Mouse (Mus musculus): ENCODE measurements around the gene Wnt3a. TPM values are rescaled to one million over a fixed set of nuclear protein-coding genes. Genes with fewer than 3 reads are reported as not detected.
"Not testable (repeated sequence)": the region's sequence is repeated elsewhere in the genome, so short reads cannot be mapped to it uniquely, and the experiment has no call there.

Wnt3a gene
- polyA plus RNA-seq, 1 experiment, result not detected

DNA sequence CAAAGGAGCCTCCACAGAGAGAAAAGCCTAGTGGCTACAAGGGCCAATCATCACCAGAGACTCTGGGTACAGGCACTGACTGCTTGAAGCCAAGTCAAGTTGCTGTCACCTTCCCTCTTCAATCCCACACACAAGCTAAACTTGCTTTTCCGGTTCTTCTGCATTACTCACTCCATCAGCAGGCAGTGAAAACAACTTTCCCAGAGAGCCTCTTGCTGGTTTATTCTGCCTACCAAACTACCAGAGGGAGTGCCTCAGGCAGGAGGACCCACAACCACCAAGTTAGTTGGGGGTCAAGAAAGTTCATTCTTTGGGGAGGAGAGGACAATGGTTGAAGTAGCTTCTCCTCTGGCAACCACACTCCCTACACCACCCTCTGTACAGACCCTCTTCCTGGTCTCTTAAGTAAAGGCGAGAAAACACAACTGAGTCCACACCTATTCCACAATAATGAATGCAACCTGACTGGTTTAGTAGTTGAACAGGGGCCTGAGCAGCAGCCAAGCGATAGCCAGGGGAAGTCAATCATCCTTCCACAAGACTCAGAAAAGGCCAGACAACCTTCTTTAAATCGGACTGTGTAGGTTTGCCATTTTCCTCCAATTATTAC is 72.1 kb downstream of the Wnt3a start:
- TF ChIP-seq POLR2A (IDR thresholded peaks at IDR 0.05; ENCODE audit: extremely low read depth, insufficient read depth, low read length), result no peak
- no peak for TF ChIP-seq CTCF (IDR thresholded peaks at IDR 0.05; ENCODE audit: extremely low read depth, insufficient read depth, low read length)
- no peak overlapping the region for H3K4me3 ChIP-seq (ENCODE audit: insufficient read depth, low read length)
- H3K4me1 ChIP-seq (ENCODE audit: control insufficient read depth, insufficient read depth, low read length), result peaks cover 10% of the 10 kb centered on the region
- H3K27ac ChIP-seq (ENCODE audit: insufficient read depth, low read length), result no peak overlapping the region

DNA sequence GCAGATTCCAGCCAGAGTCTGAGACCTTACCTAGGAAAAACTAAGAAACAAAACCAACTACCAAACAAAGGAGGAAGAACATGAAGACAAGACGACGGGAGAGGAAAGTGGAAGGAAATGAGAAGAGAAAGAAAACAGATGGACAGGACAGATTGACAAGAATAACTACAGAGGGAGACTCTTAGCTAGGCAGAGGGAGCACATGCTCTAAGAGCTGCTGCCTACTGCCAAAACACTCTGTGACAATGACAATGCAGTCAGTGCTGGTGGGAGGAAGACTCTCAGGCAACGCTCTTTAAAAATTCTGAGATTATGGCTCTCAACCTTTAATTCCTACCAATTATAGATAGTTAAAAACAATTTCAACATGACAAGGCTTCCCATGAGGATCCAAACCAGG is 73.6 kb downstream of the Wnt3a start:
- no peak overlapping the region for H3K4me3 ChIP-seq (ENCODE audit: insufficient read depth, low read length)
- peaks cover 10% of the 10 kb centered on the region for H3K4me1 ChIP-seq (ENCODE audit: control insufficient read depth, insufficient read depth, low read length)
- TF ChIP-seq CTCF (IDR thresholded peaks at IDR 0.05; ENCODE audit: extremely low read depth, insufficient read depth, low read length) (no peak), POLR2A (IDR thresholded peaks at IDR 0.05; ENCODE audit: extremely low read depth, insufficient read depth, low read length) (no peak)
- no peak overlapping the region for H3K27ac ChIP-seq (ENCODE audit: insufficient read depth, low read length)

DNA sequence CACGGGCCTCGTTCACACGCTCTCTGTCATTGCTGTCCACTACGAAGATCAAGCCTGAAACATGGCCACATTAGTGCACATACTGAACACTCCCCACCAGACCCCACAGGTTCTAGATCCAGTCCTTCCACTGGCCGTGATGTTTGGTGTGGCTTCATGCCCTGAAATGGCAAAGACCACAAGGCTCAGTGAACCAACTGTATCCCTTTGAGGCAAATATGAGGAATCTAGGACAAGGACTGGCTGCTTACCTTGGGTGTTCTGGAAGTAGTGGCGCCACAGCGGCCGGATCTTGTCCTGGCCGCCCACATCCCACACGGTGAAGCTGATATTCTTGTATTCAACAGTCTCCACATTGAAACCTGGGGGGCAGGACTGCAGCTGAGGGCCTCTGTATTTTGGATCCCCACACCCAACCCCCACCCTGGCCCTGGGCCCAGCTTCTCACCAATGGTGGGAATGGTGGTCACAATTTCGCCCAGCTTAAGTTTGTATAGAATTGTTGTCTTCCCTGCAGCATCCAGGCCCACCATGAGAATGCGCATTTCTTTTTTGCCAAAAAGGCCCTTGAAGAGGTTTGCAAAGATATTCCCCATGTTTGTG is 77.6 kb downstream of the Wnt3a start:
- H3K4me3 ChIP-seq (ENCODE audit: insufficient read depth, low read length), result no peak overlapping the region
- no peak overlapping the region for H3K27ac ChIP-seq (ENCODE audit: insufficient read depth, low read length)
- no peak for TF ChIP-seq POLR2A (IDR thresholded peaks at IDR 0.05; ENCODE audit: extremely low read depth, insufficient read depth, low read length)
- TF ChIP-seq CTCF (IDR thresholded peaks at IDR 0.05; ENCODE audit: extremely low read depth, insufficient read depth, low read length), result no peak
- peaks cover 3% of the 10 kb centered on the region for H3K4me1 ChIP-seq (ENCODE audit: control insufficient read depth, insufficient read depth, low read length)

- not testable (repeated sequence) for H3K4me3 ChIP-seq (ENCODE audit: insufficient read depth, low read length); H3K27ac ChIP-seq (ENCODE audit: insufficient read depth, low read length); H3K4me1 ChIP-seq (ENCODE audit: control insufficient read depth, insufficient read depth, low read length)
Measured at GRCm38 (mm10) chr11:59212320-59212719, 78.2 kb downstream of the Wnt3a start.

GRCm38 (mm10) chr11:59211561-59211960 is 79.0 kb downstream of the Wnt3a start:
- H3K4me1 ChIP-seq (ENCODE audit: control insufficient read depth, insufficient read depth, low read length); H3K4me3 ChIP-seq (ENCODE audit: insufficient read depth, low read length); H3K27ac ChIP-seq (ENCODE audit: insufficient read depth, low read length): not testable (repeated sequence)

DNA sequence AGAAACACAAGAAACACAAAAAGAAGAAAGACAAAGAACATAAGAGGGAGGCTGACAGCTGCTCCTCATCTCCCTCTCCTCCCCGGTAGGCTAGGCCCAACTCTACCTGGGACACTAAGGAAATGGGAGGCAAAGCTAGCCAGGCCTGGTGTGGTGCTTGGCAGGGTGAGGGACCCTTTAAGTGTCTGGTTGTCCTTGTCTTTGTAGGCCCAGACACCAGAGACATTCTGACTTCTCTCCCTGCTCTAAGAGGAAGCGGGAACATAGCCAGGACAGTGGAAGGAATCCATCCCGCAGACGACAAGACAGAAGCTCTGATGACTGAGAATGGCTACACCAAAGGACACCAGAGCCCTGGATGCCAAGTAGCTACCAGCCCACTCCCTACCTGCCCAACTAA is 80.5 kb downstream of the Wnt3a start:
- no peak overlapping the region for H3K27ac ChIP-seq (ENCODE audit: insufficient read depth, low read length)
- no peak overlapping the region for H3K4me3 ChIP-seq (ENCODE audit: insufficient read depth, low read length)
- TF ChIP-seq CTCF (IDR thresholded peaks at IDR 0.05; ENCODE audit: extremely low read depth, insufficient read depth, low read length), result no peak
- TF ChIP-seq POLR2A (IDR thresholded peaks at IDR 0.05; ENCODE audit: extremely low read depth, insufficient read depth, low read length), result no peak
- H3K4me1 ChIP-seq (ENCODE audit: control insufficient read depth, insufficient read depth, low read length), result no peaks in the 10 kb centered on the region; the same call in 1 of the 2 replicates

DNA sequence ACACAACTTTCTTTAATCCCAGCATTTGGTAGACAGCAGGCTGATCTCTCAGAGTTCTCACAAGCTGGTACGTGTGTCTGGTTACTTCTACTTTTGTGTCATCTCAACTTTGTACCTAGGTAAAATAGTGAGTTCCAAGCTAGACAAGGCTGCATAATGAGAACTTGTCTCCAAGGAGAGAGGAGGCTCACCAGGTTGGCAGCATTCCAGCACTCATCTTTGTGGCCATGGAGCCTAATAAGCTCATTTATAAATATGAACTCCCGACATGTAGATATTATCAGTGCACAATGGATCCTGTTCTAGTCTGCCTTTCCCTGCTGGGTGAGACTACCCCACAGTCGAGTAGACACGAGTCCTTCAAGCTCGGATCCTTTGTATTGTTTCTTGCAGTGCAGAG is 81.0 kb downstream of the Wnt3a start:
- TF ChIP-seq CTCF (IDR thresholded peaks at IDR 0.05; ENCODE audit: extremely low read depth, insufficient read depth, low read length) (no peak), POLR2A (IDR thresholded peaks at IDR 0.05; ENCODE audit: extremely low read depth, insufficient read depth, low read length) (0 out of 2 replicates have a peak, but pooled peaks have one; percentile 6)
- Histone ChIP-seq H3K27ac (ENCODE audit: insufficient read depth, low read length) (no peak overlapping the region), H3K4me3 (ENCODE audit: insufficient read depth, low read length) (peak overlapping the region; percentile 66; the same call in 1 of the 2 replicates), H3K4me1 (ENCODE audit: control insufficient read depth, insufficient read depth, low read length) (no peaks in the 10 kb centered on the region; the same call in 1 of the 2 replicates)

- peak overlapping the region; percentile 66 for H3K4me3 ChIP-seq (ENCODE audit: insufficient read depth, low read length)
- no peak overlapping the region for H3K27ac ChIP-seq (ENCODE audit: insufficient read depth, low read length)
- TF ChIP-seq CTCF (IDR thresholded peaks at IDR 0.05; ENCODE audit: extremely low read depth, insufficient read depth, low read length) (peak; percentile 47; the same call in 1 of the 2 replicates), POLR2A (IDR thresholded peaks at IDR 0.05; ENCODE audit: extremely low read depth, insufficient read depth, low read length) (peak; percentile 44; the same call in 1 of the 2 replicates)
- no peaks in the 10 kb centered on the region for H3K4me1 ChIP-seq (ENCODE audit: control insufficient read depth, insufficient read depth, low read length)
Measured at GRCm38 (mm10) chr11:59209003-59209441, 81.5 kb downstream of the Wnt3a start.

DNA sequence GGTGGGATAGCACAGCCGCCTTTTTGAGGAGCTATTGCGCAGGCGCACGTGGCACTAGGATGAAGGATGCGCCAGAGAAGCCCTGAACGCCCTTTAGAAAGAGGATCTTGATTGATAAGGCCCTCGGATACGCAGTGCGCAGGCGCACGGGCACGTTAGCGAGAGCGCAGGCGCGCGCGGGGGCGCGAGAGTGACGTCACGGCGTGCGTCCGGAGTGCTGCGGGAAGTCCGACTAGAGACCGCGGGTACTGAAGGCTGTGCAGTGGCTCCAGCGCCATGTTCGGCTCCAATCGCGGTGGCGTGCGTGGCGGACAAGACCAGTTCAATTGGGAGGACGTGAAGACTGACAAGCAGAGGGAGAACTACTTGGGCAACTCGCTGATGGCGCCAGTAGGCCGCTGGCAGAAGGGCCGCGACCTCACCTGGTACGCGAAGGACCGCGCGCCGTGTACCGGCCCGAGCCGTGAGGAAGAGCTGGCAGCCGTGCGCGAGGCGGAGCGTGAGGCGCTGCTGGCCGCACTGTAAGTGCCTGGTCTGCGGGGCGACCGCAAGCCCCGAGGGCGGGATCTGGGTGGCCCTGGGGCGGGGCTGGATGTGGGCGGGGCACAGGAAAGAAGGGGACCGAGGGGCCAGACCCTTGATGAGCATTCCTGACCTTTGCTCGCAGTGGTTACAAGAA is 82.3 kb downstream of the Wnt3a start, which contains the start of gene 2310033P09Rik:
Gene 2310033P09Rik (plus strand): TSS at position 169 of the 679 bp plus-strand sequence.
- TF ChIP-seq CTCF (IDR thresholded peaks at IDR 0.05; ENCODE audit: extremely low read depth, insufficient read depth, low read length) (no peak), POLR2A (IDR thresholded peaks at IDR 0.05; ENCODE audit: extremely low read depth, insufficient read depth, low read length) (peak; percentile 97)
- Histone ChIP-seq H3K4me1 (ENCODE audit: control insufficient read depth, insufficient read depth, low read length) (no peaks in the 10 kb centered on the region), H3K27ac (ENCODE audit: insufficient read depth, low read length) (peak within 1 kb of the TSS; percentile 72), H3K4me3 (ENCODE audit: insufficient read depth, low read length) (peak within 1 kb of the TSS; percentile 66)
